Mouse (Mus musculus): Measurements from ENCODE around the gene Gemin2.
"Not testable (repeated sequence)": the region's sequence is repeated elsewhere in the genome, so short reads cannot be mapped to it uniquely, and the experiment has no call there.

Gemin2 gene

GRCm38 (mm10) chr12:59013234-59013633 lies at the start of gene Gemin2:
Gene Gemin2, plus strand, starts transcription at chr12:59013393.
- peak; percentile 87 for DNase-seq (ENCODE audit: extremely low read depth, low read depth)

DNA sequence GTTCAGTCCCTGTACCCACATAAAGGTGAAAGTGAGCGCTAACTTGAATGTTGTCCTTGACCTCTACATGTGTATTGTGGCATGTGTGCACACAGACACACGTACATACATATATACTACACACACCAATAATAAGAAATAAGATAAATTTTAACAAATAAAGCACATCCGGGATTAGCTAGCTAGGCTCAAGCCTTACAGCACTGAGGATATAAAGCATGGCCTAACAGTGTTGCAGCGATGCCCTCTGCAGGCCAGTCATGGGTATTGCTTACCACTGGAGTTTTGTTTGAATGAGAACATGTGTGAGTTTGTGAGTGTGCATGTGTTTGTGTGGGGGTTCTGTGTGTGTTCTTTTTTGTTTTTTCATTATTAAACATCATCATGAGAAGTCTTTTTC lies 48.6 kb upstream of the Gemin2 start:
- DNase-seq (ENCODE audit: extremely low read depth, low read depth): peak; percentile 31

GRCm38 (mm10) chr12:58976966-58977365 lies 36.2 kb upstream of the Gemin2 start:
- DNase-seq (ENCODE audit: extremely low read depth, low read depth): no peak

DNA sequence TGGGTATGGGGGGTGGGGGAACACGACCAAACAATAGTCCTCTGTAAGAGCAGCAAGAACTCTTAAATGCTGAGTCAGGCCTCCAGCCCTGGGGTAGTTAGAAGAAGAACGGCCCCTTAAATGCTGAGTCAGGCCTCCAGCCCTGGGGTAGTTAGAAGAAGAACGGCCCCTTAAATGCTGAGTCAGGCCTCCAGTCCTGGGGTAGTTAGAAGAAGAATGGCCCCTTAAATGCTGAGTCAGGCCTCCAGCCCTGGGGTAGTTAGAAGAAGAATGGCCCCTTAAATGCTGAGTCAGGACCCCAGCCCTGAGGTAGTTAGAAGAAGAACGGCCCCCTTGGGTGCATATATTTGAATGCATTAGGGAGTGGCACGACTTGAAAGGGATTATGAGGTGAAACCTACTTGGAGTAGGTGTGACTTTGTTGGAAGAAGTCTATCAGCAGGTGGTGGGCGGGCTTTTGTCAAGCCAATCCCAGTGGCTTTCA lies 32.0 kb upstream of the Gemin2 start:
- not testable (repeated sequence) for DNase-seq (ENCODE audit: extremely low read depth, low read depth)

- no peak for DNase-seq (ENCODE audit: extremely low read depth, low read depth)
Observed at GRCm38 (mm10) chr12:58985766-58986165, 27.4 kb upstream of the Gemin2 start.

- DNase-seq (ENCODE audit: extremely low read depth, low read depth): peak; percentile 11
Observed at GRCm38 (mm10) chr12:59010482-59010881, 2.7 kb upstream of the Gemin2 start.

GRCm38 (mm10) chr12:59011275-59011843 lies 1.8 kb upstream of the Gemin2 start:
- no peak for DNase-seq (ENCODE audit: extremely low read depth, low read depth)

GRCm38 (mm10) chr12:59011844-59012709 lies 1.1 kb upstream of the Gemin2 start, which contains the start of gene Sec23a:
Gene Sec23a, minus strand, starts transcription at chr12:59012017.
- peak; percentile 82 for DNase-seq (ENCODE audit: extremely low read depth, low read depth)

DNA sequence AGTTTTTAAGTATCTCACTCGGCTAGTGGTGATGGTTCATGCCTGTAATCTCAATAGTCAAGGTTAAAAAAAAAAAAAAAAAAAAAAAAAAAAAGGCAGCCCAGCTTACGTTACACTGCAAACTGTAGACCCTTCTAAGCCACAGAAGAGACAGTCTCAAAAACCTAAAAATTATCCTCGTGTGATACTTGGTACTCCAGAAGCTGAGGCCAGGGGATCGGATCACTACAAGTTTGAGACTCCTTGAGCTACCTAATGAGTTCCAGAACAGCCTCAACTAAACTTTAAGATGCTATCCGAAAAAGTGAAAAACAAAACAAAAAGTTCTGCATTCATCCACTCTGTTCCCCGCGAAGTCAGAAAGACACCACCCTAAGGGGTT lies 492 bp upstream of the Gemin2 start:
- DNase-seq (ENCODE audit: extremely low read depth, low read depth): peak; percentile 44

DNA sequence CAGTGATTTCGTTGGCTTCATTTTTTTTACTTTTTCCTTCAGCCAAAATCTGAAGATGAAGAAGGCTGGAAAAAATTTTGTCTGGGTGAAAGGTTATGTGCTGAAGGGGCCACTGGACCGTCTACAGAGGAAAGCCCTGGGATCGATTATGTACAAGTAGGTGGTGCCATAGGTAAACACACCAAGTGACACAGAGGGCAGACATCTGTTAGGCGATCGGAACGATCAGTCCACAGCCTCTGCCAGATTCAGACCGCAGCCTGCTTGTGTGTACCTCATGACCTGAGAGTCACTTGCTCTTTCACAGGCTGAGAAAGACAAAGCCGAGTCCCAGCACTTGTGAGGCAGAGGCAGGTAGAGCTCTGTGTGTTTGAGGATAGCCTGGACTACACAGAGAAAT lies 4.8 kb downstream of the Gemin2 start:
- no peak for DNase-seq (ENCODE audit: extremely low read depth, low read depth)

DNA sequence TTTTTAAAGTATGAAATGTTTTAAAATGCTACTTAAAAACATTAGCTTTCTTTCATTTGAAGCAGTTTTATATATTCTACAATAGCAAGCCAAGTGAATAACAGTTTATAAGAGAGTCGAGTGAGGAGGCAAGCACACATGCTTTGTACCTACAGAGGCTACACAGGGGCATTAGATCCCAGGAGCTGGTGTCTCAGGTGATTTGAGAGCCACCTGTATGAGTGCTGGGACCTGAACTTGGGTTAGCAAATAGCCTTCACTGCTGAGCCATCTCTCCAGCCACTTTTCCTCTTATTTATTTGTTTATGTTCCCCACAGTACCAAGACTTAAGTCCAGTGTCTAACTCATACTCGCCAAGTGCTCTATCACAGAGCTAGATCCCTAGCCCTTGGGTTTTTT lies 6.7 kb downstream of the Gemin2 start:
- DNase-seq (ENCODE audit: extremely low read depth, low read depth): no peak

- DNase-seq (ENCODE audit: extremely low read depth, low read depth): no peak
Observed at GRCm38 (mm10) chr12:59021306-59021705, 8.1 kb downstream of the Gemin2 start.

- DNase-seq (ENCODE audit: extremely low read depth, low read depth): no peak
Observed at GRCm38 (mm10) chr12:59032101-59032500, 18.9 kb downstream of the Gemin2 start.

DNA sequence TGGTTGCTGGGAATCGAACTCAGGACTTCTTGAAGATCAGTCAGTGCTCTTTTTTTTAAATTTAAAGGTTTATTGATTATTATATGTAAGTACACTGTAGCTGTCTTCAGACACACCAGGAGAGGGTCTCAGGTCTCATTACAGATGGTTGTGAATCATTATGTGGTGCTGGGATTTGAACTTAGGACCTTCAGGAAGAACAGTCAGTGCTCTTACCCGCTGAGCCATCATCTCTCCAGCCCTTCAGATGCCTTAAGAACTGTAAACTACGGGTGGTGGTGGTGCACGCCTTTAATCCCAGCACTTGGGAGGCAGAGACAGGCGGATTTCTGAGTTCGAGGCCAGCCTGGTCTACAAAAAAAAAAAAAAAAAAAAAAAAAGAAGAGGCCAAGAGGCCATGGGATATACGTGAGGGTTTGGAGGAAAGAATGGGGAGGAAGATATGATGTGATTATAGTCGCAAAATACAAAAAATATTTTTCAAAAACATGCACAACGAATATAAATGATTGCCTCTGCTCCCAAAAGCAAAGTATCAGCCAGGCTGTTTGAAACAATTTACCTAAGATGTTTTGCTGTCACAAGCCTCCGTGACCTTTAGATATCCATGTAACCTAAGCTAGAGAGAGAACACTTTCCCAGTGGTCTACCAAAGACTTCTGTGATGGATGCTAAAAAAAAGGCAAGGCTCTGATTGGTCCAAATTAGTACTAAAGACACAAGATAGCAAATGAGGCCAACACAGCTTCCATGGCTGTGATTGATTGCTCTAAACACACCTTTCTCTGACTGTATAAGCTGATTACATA lies 26.2 kb downstream of the Gemin2 start:
- no peak for DNase-seq (ENCODE audit: extremely low read depth, low read depth)

DNA sequence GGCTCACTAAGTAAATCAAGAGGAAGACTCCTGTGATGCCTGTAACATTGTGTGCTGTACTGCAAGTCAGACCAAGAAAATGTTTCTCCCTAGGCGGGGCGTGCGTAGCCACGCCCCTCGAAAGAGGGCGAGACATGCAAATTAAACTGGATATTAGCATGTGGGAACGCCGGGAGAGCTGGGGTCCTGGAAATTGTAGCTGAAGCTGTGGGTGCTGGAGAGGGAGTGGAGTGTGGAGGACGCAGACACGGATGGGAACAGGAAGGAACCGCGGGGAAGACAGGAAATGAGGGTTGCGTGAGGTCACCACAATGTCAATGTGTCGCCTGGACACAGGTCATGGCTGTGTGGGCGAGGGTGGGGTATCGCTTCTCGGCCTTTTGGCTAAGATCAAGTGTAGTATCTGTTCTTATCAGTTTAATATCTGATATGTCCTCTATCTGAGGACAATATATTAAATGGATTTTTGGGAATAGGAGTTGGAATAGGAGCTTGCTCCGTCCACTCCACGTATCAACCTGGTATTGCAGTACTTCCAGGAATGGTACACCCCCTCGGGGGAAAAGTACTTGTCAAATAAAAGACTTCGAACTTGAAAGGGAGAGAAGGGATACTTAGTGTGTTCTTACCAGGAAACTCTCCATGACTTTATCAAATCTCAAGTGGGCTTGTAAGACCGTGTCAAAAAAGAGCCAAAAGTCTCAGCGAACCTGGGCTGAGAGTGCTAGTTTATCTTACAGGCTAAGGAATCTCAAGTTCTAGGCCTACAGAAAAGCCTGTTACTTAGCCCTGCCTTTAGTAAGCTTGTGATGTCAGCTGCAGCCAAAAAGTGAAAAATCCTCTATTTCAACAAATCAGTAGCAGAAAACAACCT lies 27.0 kb downstream of the Gemin2 start:
- peak; percentile 100 for DNase-seq (ENCODE audit: extremely low read depth, low read depth)

DNA sequence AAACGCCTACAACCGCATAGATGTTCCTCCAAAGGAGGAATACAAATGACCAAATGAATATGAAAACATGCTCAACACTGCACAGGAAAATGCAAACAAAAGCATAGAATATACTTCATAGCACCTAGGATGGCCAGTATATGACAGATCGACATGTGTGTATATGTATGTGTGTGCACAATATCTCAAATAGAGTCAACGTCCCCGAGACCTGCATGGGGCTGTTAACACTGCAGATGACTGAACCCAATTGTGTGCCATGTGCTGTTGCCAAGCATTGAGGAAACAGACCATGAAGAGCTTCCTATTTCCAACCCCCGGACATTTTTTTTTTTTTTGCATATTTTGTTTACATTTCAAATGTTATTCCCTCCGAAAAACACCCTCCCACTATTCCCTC lies 27.7 kb downstream of the Gemin2 start:
- DNase-seq (ENCODE audit: extremely low read depth, low read depth): no peak

DNA sequence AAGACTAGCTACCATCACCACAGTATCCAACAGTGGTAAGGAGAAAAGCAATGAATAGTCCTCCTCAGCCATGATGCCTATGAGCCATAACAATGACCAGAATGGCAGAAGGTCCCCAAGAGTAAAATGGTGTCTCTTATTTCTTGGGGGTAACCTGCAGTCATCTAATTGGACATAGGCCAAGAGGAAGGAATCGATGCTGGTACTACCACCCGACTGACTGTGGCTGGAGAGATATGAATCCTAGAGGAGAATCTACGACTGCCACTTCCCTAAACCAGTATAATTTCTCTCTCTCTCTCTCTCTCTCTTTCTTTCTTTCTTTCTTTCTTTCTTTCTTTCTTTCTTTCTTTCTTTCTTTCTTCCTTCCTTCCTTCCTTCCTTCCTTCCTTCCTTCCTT lies 39.3 kb downstream of the Gemin2 start:
- peak; percentile 76 for DNase-seq (ENCODE audit: extremely low read depth, low read depth)

DNA sequence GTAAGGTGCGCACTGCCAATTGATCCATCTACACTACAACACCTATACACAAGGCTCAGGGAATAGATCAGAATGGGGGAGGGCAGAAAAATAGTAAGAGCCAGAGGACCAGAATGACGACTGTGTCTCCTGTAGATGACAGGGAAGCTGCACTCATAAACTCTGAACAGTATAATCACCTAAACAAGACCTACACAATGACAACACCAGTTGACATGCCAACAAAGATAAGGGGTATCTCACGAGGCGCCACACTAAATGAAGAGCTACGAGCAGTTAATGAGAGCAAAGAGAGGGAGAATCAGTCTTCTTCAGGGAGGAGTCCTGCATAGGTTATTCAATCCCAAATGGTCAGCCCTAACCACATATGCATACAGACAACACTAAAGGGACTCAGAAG lies 40.0 kb downstream of the Gemin2 start:
- DNase-seq (ENCODE audit: extremely low read depth, low read depth): peak; percentile 48

- DNase-seq (ENCODE audit: extremely low read depth, low read depth): no peak
Observed at GRCm38 (mm10) chr12:59053976-59054375, 40.8 kb downstream of the Gemin2 start.

DNA sequence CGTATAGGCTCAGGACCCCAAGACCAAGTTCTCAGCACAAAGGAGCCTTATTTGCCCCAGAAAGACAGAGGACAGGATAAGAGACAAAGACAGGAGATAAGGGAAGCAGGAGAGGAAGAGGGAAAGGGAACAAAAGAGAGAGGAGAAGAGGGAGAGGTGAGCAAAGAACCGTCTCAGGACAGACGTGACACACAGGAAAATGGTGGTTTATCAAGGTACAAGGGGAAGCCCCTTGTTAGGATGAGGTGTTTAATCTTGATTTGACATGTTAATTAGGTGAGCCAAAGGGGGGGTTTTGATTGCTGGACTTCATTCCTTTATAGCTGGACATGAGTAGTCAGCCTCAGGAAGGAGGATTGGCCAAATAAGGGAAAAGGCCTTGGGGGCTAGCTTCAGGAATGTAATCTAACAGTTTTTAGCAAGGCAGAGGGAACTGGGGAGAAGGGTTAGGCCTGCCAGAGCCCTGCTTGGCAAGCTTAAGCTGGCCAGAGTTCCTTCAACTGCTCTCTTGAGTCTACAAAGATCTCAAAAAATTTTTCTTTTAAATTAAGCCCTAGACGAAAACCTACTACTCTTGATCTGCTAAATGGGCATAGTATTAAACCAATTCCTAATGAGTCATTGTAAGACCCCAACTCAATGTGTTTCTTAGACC lies 42.1 kb downstream of the Gemin2 start:
- DNase-seq (ENCODE audit: extremely low read depth, low read depth): no peak

Data from MEL-GATA-1-ER (cell line).